Mouse (Mus musculus) G1E (cell line): ENCODE results near the gene Edar.

ENCODE experiments used
- CTCF ChIP-seq: IDR thresholded peaks from 2 replicates; pipeline ENCODE4 v1.5.1; 2012; ENCODE audit warnings: low read depth, low read length, inconsistent platforms, mixed read lengths
- GATA1 ChIP-seq: IDR thresholded peaks from 2 replicates; pipeline ENCODE4 v1.6.1; 2012; ENCODE audit warnings: borderline replicate concordance, low read length, inconsistent platforms, mixed read lengths
- POLR2AphosphoS5 ChIP-seq: IDR thresholded peaks from 2 replicates; pipeline ENCODE4 v1.6.1; 2012; ENCODE audit warnings: low read depth, low read length, inconsistent platforms; ENCODE audit not compliant: insufficient replicate concordance
- TAL1 ChIP-seq: conservative IDR thresholded peaks from 2 replicates; pipeline ENCODE4 v1.6.1; 2012; ENCODE audit warnings: low read depth, low read length, inconsistent platforms, mixed read lengths

DNA sequence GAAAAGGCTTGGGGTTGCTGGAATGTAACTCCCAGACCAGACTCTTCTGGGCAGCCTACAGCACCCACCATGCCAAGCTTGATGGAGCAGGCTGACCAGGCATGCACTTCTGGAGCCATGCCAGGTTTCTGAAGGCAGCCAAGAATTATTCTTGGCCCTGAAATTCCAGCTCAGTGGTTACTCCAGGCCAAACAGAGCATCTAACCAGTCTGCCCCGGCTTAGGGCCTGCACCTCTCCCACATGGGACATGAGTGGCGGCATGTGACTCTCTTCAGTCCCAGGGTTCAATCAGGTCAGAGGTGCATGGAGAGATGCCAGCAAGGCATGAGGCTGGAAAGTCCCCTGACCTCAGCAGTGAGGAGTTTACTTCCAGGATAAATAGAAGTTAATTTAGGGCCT, 70.7 kb downstream of the Edar start:
- TF ChIP-seq CTCF (no peak), TAL1 (no peak), GATA1 (no peak), POLR2AphosphoS5 (no peak)
